Mouse (Mus musculus) thymus, postnatal 0 days (tissue): ENCODE data around the gene Tekt3. TPM values are rescaled to one million over a fixed set of nuclear protein-coding genes. Genes with fewer than 3 reads are reported as not detected.

Experiments
- DNase-seq: peaks from one replicate; pipeline ENCODE4 v3.0.0-alpha.2; 2015; ENCODE audit warnings: low spot score
- polyA plus RNA-seq: library from polyadenylated mRNA; unstranded; fragments of >200 nt; fragmentation: Nextera tagmentation; extraction: Ambion mirVana; gene quantifications from 2 replicates; pipeline ENCODE4 v1.2.1, GENCODE M21; 2015

Gene Tekt3
- polyA plus RNA-seq, 1 experiment from 2014 or later: not detected

- DNase-seq: no peak
Observed at GRCm38 (mm10) chr11:63143486-63143885, 82.0 kb downstream of the Tekt3 start.

Other genes starting within 250 kb of the Tekt3 start
- 4.0 and 4.4 TPM in 2 replicates for gene Trim16, start 241.4 kb upstream of the Tekt3 start, polyA plus RNA-seq
- 2.1 and 3.0 TPM in 2 replicates for gene Fbxw10, start 214.6 kb upstream of the Tekt3 start, polyA plus RNA-seq
- 51.5 and 57.7 TPM in 2 replicates for gene Tvp23b, start 182.2 kb upstream of the Tekt3 start, polyA plus RNA-seq
- 0.24 TPM in 1 of 2 replicates, not detected in the other for gene Cdrt4, start 110.5 kb upstream of the Tekt3 start, polyA plus RNA-seq
- 14.5 and 16.8 TPM in 2 replicates for gene Pmp22, start 67.3 kb downstream of the Tekt3 start, polyA plus RNA-seq